Mouse (Mus musculus): ENCODE measurements around the gene Hadhb.

DNA sequence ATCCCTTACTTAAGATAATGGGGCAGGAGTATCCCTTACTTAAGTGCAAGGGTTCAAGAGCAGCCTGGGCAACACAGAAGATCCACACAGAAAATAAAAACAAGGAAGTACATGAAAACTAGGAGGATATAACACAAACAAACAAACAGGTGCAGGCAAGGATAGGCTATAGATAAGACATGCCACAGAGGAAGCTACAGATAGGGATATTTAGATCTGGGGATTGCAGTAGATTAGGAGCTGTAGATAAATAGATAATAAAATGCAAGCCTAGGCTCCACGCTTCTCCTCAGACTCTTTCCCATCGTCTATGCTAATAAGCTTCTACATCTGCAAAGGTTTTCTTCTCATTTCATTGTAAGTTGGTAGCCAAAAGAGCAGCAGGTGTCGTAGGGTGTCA, 50.0 kb downstream of the Hadhb start:
- TF ChIP-seq CTCF (IDR thresholded peaks at IDR 0.05): no peak
- no peak for TF ChIP-seq EP300 (IDR thresholded peaks at IDR 0.05; ENCODE audit: insufficient read depth, low read depth, low read length)

All from heart, adult 2 months (tissue).